Mouse (Mus musculus) midbrain, embryonic 11.5 days (tissue): ENCODE results near the gene Stat5b. TPM values are rescaled to one million over a fixed set of nuclear protein-coding genes. Genes with fewer than 3 reads are reported as not detected.

Experiments used
- ATAC-seq: fragments of 200-750 bp; cut with Nextera tagmentation; 2 replicates; pipeline ENCODE4 v1.8.0; 2017; ENCODE audit warnings: moderate TSS enrichment, moderate library complexity; ENCODE audit not compliant: low FRiP score
- DNase-seq: peaks from one replicate; pipeline ENCODE4 v3.0.0; 2015; ENCODE audit warnings: low spot score; ENCODE audit errors: missing footprints
- H3K27ac ChIP-seq: fragments of 300-500 bp; sonication (generic); 2 replicates; pipeline ENCODE4 v1.5.1; 2014; ENCODE audit warnings: low read depth, low read length
- H3K27me3 ChIP-seq: fragments of 300-500 bp; sonication (generic); 2 replicates; pipeline ENCODE4 v1.6.1; 2014; ENCODE audit warnings: mild to moderate bottlenecking, low read length, moderate library complexity, mixed read lengths; ENCODE audit not compliant: control insufficient read depth, insufficient read depth
- H3K36me3 ChIP-seq: fragments of 300-500 bp; sonication (generic); 2 replicates; pipeline ENCODE4 v1.6.1; 2014; ENCODE audit warnings: mild to moderate bottlenecking, low read length, moderate library complexity, mixed read lengths; ENCODE audit not compliant: control insufficient read depth, insufficient read depth
- H3K4me1 ChIP-seq: fragments of 300-500 bp; sonication (generic); 2 replicates; pipeline ENCODE4 v1.6.1; 2014; ENCODE audit warnings: low read length; ENCODE audit not compliant: control insufficient read depth, insufficient read depth
- H3K4me2 ChIP-seq: fragments of 300-500 bp; sonication (generic); 2 replicates; pipeline ENCODE4 v1.6.1; 2014; ENCODE audit warnings: mild to moderate bottlenecking, moderate library complexity
- H3K4me3 ChIP-seq: fragments of 300-500 bp; sonication (generic); 2 replicates; pipeline ENCODE4 v1.5.1; 2014; ENCODE audit warnings: low read depth, low read length
- H3K9ac ChIP-seq: fragments of 300-500 bp; sonication (generic); 2 replicates; pipeline ENCODE4 v1.6.1; 2014; ENCODE audit warnings: low read length
- H3K9me3 ChIP-seq: fragments of 300-500 bp; sonication (generic); 2 replicates; pipeline ENCODE4 v1.6.1; 2016; ENCODE audit warnings: low read length; ENCODE audit not compliant: control insufficient read depth
- WGBS: fragments of 180-500 bp; shearing (Covaris S2); extraction: QIAGEN DNeasy Blood & Tissue Kit; methylation state at CpG from one replicate; pipeline ENCODE4 v1.1.7; 2014; 5-methylcytosine and 5-hydroxymethylcytosine counted together
- polyA plus RNA-seq: library from polyadenylated mRNA; unstranded; fragments of >200 nt; fragmentation: Nextera tagmentation; extraction: Ambion mirVana; gene quantifications from 2 replicates; pipeline ENCODE4 v1.2.1, GENCODE M21; 2014

The Stat5b gene
- polyA plus RNA-seq, 1 experiment from 2014 or later: 17.3 TPM

- Histone ChIP-seq H3K27me3 (no peaks in the 10 kb centered on the region), H3K4me3 (no peak overlapping the region), H3K4me1 (no peaks in the 10 kb centered on the region), H3K27ac (no peak overlapping the region), H3K9ac (no peak overlapping the region), H3K4me2 (no peak overlapping the region), H3K36me3 (no peaks in the 10 kb centered on the region), H3K9me3 (no peaks in the 10 kb centered on the region; the same call in 1 of the 2 replicates)
- no peak for DNase-seq
- ATAC-seq: no peak
- WGBS: 93% methylated on average over 9 of the region's 9 CpGs
Observed at GRCm38 (mm10) chr11:100838894-100839293, 11.6 kb downstream of the Stat5b start.

GRCm38 (mm10) chr11:100836923-100837702, 13.4 kb downstream of the Stat5b start:
- Histone ChIP-seq H3K4me1 (no peaks in the 10 kb centered on the region), H3K36me3 (no peaks in the 10 kb centered on the region), H3K27ac (no peak overlapping the region), H3K27me3 (no peaks in the 10 kb centered on the region), H3K4me3 (no peak overlapping the region), H3K4me2 (no peak overlapping the region), H3K9me3 (no peaks in the 10 kb centered on the region; the same call in 1 of the 2 replicates), H3K9ac (no peak overlapping the region)
- no peak for DNase-seq
- 86% methylated on average over 9 of the region's 9 CpGs for WGBS
- ATAC-seq: no peak

- Histone ChIP-seq H3K4me3 (no peak overlapping the region), H3K4me2 (no peak overlapping the region), H3K9me3 (no peaks in the 10 kb centered on the region; the same call in 1 of the 2 replicates), H3K27ac (no peak overlapping the region), H3K36me3 (no peaks in the 10 kb centered on the region), H3K4me1 (peaks cover 5% of the 10 kb centered on the region), H3K27me3 (no peaks in the 10 kb centered on the region), H3K9ac (no peak overlapping the region)
- WGBS: 74% methylated on average over 7 of the region's 7 CpGs
- ATAC-seq (no peak), DNase-seq (no peak)
Observed at GRCm38 (mm10) chr11:100833466-100833865, 17.1 kb downstream of the Stat5b start.

- H3K4me3 ChIP-seq: no peak overlapping the region
- no peak overlapping the region for H3K9ac ChIP-seq
- no peaks in the 10 kb centered on the region for H3K9me3 ChIP-seq
- ATAC-seq (no peak), DNase-seq (no peak)
- peaks cover 5% of the 10 kb centered on the region for H3K4me1 ChIP-seq
- H3K36me3 ChIP-seq: no peaks in the 10 kb centered on the region
- H3K27ac ChIP-seq: no peak overlapping the region
- H3K27me3 ChIP-seq: no peaks in the 10 kb centered on the region
- H3K4me2 ChIP-seq: no peak overlapping the region
- WGBS: 86% methylated on average over 10 of the region's 10 CpGs
Observed at GRCm38 (mm10) chr11:100831396-100831795, 19.1 kb downstream of the Stat5b start.

- Histone ChIP-seq H3K4me1 (peaks cover 5% of the 10 kb centered on the region), H3K9ac (0 out of 2 replicates have a peak overlapping the region, but pooled peaks have one; percentile 30), H3K4me2 (no peak overlapping the region), H3K27me3 (no peaks in the 10 kb centered on the region), H3K4me3 (no peak overlapping the region), H3K36me3 (no peaks in the 10 kb centered on the region), H3K9me3 (no peaks in the 10 kb centered on the region), H3K27ac (no peak overlapping the region)
- 41% methylated on average over 12 of the region's 12 CpGs for WGBS
- DNase-seq (no peak), ATAC-seq (no peak)
Observed at GRCm38 (mm10) chr11:100829691-100830090, 20.8 kb downstream of the Stat5b start.

GRCm38 (mm10) chr11:100828676-100829151, 21.8 kb downstream of the Stat5b start:
- 68% methylated on average over 10 of the region's 10 CpGs for WGBS
- H3K4me1 ChIP-seq: peaks cover 5% of the 10 kb centered on the region
- no peak for ATAC-seq
- H3K9ac ChIP-seq: peak overlapping the region; percentile 12
- H3K4me2 ChIP-seq: no peak overlapping the region
- H3K9me3 ChIP-seq: no peaks in the 10 kb centered on the region
- H3K27me3 ChIP-seq: no peaks in the 10 kb centered on the region
- no peaks in the 10 kb centered on the region for H3K36me3 ChIP-seq
- no peak for DNase-seq
- H3K4me3 ChIP-seq: no peak overlapping the region
- no peak overlapping the region for H3K27ac ChIP-seq

GRCm38 (mm10) chr11:100826161-100826866, 24.2 kb downstream of the Stat5b start:
- WGBS: 88% methylated on average over 13 of the region's 13 CpGs
- H3K9ac ChIP-seq: no peak overlapping the region

GRCm38 (mm10) chr11:100825451-100825850, 25.1 kb downstream of the Stat5b start:
- H3K27me3 ChIP-seq: no peaks in the 10 kb centered on the region
- H3K4me2 ChIP-seq: no peak overlapping the region
- no peak for ATAC-seq
- no peaks in the 10 kb centered on the region for H3K36me3 ChIP-seq
- H3K4me1 ChIP-seq: peaks cover 5% of the 10 kb centered on the region
- no peak overlapping the region for H3K4me3 ChIP-seq
- H3K27ac ChIP-seq: no peak overlapping the region
- H3K9me3 ChIP-seq: no peaks in the 10 kb centered on the region
- H3K9ac ChIP-seq: no peak overlapping the region
- WGBS: 85% methylated on average over 9 of the region's 9 CpGs
- no peak for DNase-seq

More at GRCm38 (mm10) chr11:100826161-100826866, 24.2 kb downstream of the Stat5b start:
- ATAC-seq (no peak), DNase-seq (no peak)
- no peak overlapping the region for H3K4me2 ChIP-seq
- no peak overlapping the region for H3K27ac ChIP-seq
- H3K9me3 ChIP-seq: no peaks in the 10 kb centered on the region
- H3K4me3 ChIP-seq: no peak overlapping the region
- no peaks in the 10 kb centered on the region for H3K36me3 ChIP-seq
- H3K4me1 ChIP-seq: peaks cover 5% of the 10 kb centered on the region
- H3K27me3 ChIP-seq: no peaks in the 10 kb centered on the region

- DNase-seq: no peak
- H3K27me3 ChIP-seq: no peaks in the 10 kb centered on the region
- H3K4me1 ChIP-seq: peaks cover 3% of the 10 kb centered on the region; the same call in 1 of the 2 replicates
- no peak for ATAC-seq
- H3K9me3 ChIP-seq: no peaks in the 10 kb centered on the region
- H3K4me2 ChIP-seq: no peak overlapping the region
- no peak overlapping the region for H3K4me3 ChIP-seq
- no peak overlapping the region for H3K9ac ChIP-seq
- H3K27ac ChIP-seq: no peak overlapping the region
- WGBS: 85% methylated on average over 7 of the region's 7 CpGs
- H3K36me3 ChIP-seq: no peaks in the 10 kb centered on the region
Observed at GRCm38 (mm10) chr11:100824496-100824895, 26.0 kb downstream of the Stat5b start.
